Mouse (Mus musculus) testis, adult 2 months (tissue): ENCODE data around the gene Myo6. TPM values are rescaled to one million over a fixed set of nuclear protein-coding genes. Genes with fewer than 3 reads are reported as not detected.

Experiments
- H3K27ac ChIP-seq: fragments of 200-500 bp; 2 replicates; pipeline ENCODE4 v1.5.1; 2012; ENCODE audit warnings: low read depth, low read length; ENCODE audit not compliant: control insufficient read depth, insufficient read depth
- H3K27me3 ChIP-seq: fragments of 200-500 bp; 2 replicates; pipeline ENCODE4 v1.6.1; 2012; ENCODE audit warnings: mild to moderate bottlenecking, low read length, moderate library complexity; ENCODE audit not compliant: control insufficient read depth, insufficient read depth
- H3K36me3 ChIP-seq: fragments of 200-500 bp; 2 replicates; pipeline ENCODE4 v1.6.1; 2012; ENCODE audit warnings: mild to moderate bottlenecking, low read length; ENCODE audit not compliant: control insufficient read depth, insufficient read depth
- H3K4me1 ChIP-seq: fragments of 200-500 bp; 2 replicates; pipeline ENCODE4 v1.6.1; 2012; ENCODE audit warnings: low read length; ENCODE audit not compliant: control insufficient read depth, insufficient read depth
- H3K4me3 ChIP-seq: fragments of 200-500 bp; 2 replicates; pipeline ENCODE4 v1.5.1; 2012; ENCODE audit warnings: low read depth, mild to moderate bottlenecking, low read length, moderate library complexity, mixed read lengths; ENCODE audit not compliant: control insufficient read depth
- CTCF ChIP-seq: fragments of 200-500 bp; IDR thresholded peaks from 2 replicates; pipeline ENCODE4 v1.5.1; 2012; ENCODE audit warnings: low read depth, mild to moderate bottlenecking, inconsistent platforms, low read length, moderate library complexity; ENCODE audit not compliant: control insufficient read depth, insufficient read depth, insufficient replicate concordance
- POLR2A ChIP-seq: fragments of 200-500 bp; IDR thresholded peaks from 2 replicates; pipeline ENCODE4 v1.6.1; 2012; ENCODE audit warnings: low read depth, mild to moderate bottlenecking, inconsistent platforms, low read length, moderate library complexity; ENCODE audit not compliant: control insufficient read depth
- polyA plus RNA-seq: library from polyadenylated mRNA; depleted of rRNA; stranded (reverse); fragments of >200 nt; gene quantifications from 2 replicates; pipeline ENCODE4 v1.2.3, GENCODE M21; 2012

Myo6 gene
- polyA plus RNA-seq, 1 experiment: 6.7 TPM

DNA sequence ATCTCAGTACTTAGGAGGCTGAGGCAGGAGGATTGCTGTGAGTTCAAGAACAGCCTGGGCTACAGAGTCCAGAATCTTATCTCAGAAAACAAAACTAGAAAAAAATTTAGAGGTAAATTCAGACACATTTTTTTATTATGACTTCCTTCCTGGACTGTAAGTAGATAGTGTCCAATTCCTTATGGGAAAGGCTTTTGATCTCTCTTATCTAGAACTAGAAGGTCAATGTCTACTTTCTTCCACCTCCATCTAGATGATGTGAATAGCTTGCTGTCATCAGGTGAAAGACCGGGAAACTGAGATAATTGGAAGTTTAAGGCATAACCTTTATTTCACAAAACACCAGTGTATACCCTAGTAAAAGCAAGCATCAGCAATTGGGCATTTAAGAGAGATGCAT lies 16.9 kb downstream of the Myo6 start:
- TF ChIP-seq CTCF: no peak
- no peak for TF ChIP-seq POLR2A
- Histone ChIP-seq H3K4me1 (no peaks in the 10 kb centered on the region; the same call in 1 of the 2 replicates), H3K27ac (no peak overlapping the region), H3K4me3 (no peak overlapping the region), H3K27me3 (no peaks in the 10 kb centered on the region), H3K36me3 (no peaks in the 10 kb centered on the region)

DNA sequence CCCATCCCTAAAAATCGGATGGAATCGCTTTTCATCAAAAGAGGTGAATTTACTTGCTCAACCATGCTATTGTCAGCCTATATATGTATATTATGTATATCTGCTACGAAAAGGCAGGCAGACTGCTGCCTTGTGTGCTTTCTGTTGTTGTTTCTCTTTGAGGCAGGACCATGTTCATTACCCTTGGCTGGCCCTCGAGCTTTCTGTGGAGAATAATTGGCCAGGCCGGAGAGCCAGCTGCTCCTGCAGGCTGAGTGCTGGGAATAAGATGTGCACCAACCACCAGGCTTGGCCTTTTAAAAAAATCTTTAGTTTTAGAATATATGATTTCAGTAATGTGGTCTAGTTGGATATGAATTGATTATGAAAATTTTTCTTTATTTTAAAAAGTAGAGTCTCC lies 19.3 kb downstream of the Myo6 start:
- Histone ChIP-seq H3K4me1 (peaks cover 2% of the 10 kb centered on the region; the same call in 1 of the 2 replicates), H3K27ac (no peak overlapping the region), H3K36me3 (no peaks in the 10 kb centered on the region), H3K4me3 (no peak overlapping the region), H3K27me3 (no peaks in the 10 kb centered on the region)
- no peak for TF ChIP-seq POLR2A
- TF ChIP-seq CTCF: no peak

- H3K4me1 ChIP-seq: peaks cover 2% of the 10 kb centered on the region; the same call in 1 of the 2 replicates
- no peak overlapping the region for H3K4me3 ChIP-seq
- TF ChIP-seq POLR2A (no peak), CTCF (no peak)
- H3K27me3 ChIP-seq: no peaks in the 10 kb centered on the region
- no peaks in the 10 kb centered on the region for H3K36me3 ChIP-seq
- no peak overlapping the region for H3K27ac ChIP-seq
Measured at GRCm38 (mm10) chr9:80185737-80186136, 20.9 kb downstream of the Myo6 start.

- TF ChIP-seq CTCF: no peak
- no peak for TF ChIP-seq POLR2A
- Histone ChIP-seq H3K27ac (no peak overlapping the region), H3K4me3 (peak overlapping the region; percentile 65), H3K27me3 (no peaks in the 10 kb centered on the region), H3K4me1 (peaks cover 2% of the 10 kb centered on the region; the same call in 1 of the 2 replicates), H3K36me3 (no peaks in the 10 kb centered on the region)
Measured at GRCm38 (mm10) chr9:80186693-80187092, 21.9 kb downstream of the Myo6 start.

- TF ChIP-seq POLR2A (no peak), CTCF (no peak)
- H3K27me3 ChIP-seq: no peaks in the 10 kb centered on the region
- H3K36me3 ChIP-seq: no peaks in the 10 kb centered on the region
- no peak overlapping the region for H3K27ac ChIP-seq
- H3K4me3 ChIP-seq: no peak overlapping the region
- peaks cover 2% of the 10 kb centered on the region; the same call in 1 of the 2 replicates for H3K4me1 ChIP-seq
Measured at GRCm38 (mm10) chr9:80188324-80188893, 23.6 kb downstream of the Myo6 start.

DNA sequence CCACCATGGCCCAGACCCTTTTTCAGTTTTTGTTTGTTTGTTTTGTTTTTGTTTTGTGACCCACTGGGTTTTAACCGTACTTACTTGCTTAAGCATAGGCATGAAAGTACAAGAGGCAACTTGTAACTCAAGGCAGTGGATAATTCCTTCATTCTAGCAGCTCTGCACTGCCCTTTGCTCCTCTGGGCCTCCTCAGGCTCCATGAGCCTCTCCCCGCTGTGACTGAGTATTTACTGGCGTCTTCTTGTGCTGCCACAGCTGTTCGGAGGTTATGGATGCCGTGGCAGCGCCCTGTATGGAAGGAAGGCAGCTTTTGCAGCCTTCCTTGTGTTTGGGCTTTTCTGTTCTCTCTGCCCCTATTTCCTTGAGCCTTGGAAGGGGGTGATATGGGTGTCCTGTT lies 26.4 kb downstream of the Myo6 start:
- no peaks in the 10 kb centered on the region for H3K27me3 ChIP-seq
- TF ChIP-seq POLR2A (no peak), CTCF (no peak)
- peaks cover 2% of the 10 kb centered on the region; the same call in 1 of the 2 replicates for H3K4me1 ChIP-seq
- H3K4me3 ChIP-seq: no peak overlapping the region
- no peak overlapping the region for H3K27ac ChIP-seq
- H3K36me3 ChIP-seq: no peaks in the 10 kb centered on the region

- H3K27me3 ChIP-seq: no peaks in the 10 kb centered on the region
- no peak for TF ChIP-seq CTCF
- no peak for TF ChIP-seq POLR2A
- H3K27ac ChIP-seq: peak overlapping the region; percentile 20
- H3K4me1 ChIP-seq: no peaks in the 10 kb centered on the region; the same call in 1 of the 2 replicates
- H3K36me3 ChIP-seq: no peaks in the 10 kb centered on the region
- H3K4me3 ChIP-seq: no peak overlapping the region
Measured at GRCm38 (mm10) chr9:80192324-80192723, 27.5 kb downstream of the Myo6 start.

DNA sequence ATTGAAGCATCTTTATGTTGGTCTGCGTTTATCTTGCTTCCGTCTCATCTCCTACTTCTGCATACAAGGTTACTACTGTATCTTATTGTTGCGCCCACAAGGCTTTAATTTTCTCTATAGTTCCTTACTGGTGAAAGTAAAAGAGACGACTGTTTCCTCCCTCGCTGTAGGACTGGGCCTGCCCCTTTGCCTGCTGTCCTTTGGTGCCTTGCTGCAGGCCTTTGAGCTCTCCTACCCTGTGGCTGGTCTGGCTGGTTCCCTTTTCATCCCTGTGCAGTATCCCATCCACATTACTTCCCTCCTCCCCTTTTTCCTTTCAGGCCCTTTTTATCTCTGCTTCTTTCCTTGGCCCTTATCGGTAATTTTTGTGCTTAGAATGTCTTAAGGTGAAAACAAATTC lies 29.6 kb downstream of the Myo6 start:
- no peaks in the 10 kb centered on the region; the same call in 1 of the 2 replicates for H3K4me1 ChIP-seq
- no peak for TF ChIP-seq CTCF
- no peak for TF ChIP-seq POLR2A
- H3K36me3 ChIP-seq: no peaks in the 10 kb centered on the region
- H3K4me3 ChIP-seq: no peak overlapping the region
- H3K27me3 ChIP-seq: no peaks in the 10 kb centered on the region
- H3K27ac ChIP-seq: peak overlapping the region; percentile 73
